Mouse (Mus musculus) testis, adult 2 months (tissue): ENCODE data around the gene Lgi4. TPM values are rescaled to one million over a fixed set of nuclear protein-coding genes. Genes with fewer than 3 reads are reported as not detected.

Source experiments
- H3K27ac ChIP-seq: fragments of 200-500 bp; 2 replicates; pipeline ENCODE4 v1.5.1; 2012; ENCODE audit warnings: low read depth, low read length; ENCODE audit not compliant: control insufficient read depth, insufficient read depth
- H3K27me3 ChIP-seq: fragments of 200-500 bp; 2 replicates; pipeline ENCODE4 v1.6.1; 2012; ENCODE audit warnings: mild to moderate bottlenecking, low read length, moderate library complexity; ENCODE audit not compliant: control insufficient read depth, insufficient read depth
- H3K36me3 ChIP-seq: fragments of 200-500 bp; 2 replicates; pipeline ENCODE4 v1.6.1; 2012; ENCODE audit warnings: mild to moderate bottlenecking, low read length; ENCODE audit not compliant: control insufficient read depth, insufficient read depth
- H3K4me1 ChIP-seq: fragments of 200-500 bp; 2 replicates; pipeline ENCODE4 v1.6.1; 2012; ENCODE audit warnings: low read length; ENCODE audit not compliant: control insufficient read depth, insufficient read depth
- H3K4me3 ChIP-seq: fragments of 200-500 bp; 2 replicates; pipeline ENCODE4 v1.5.1; 2012; ENCODE audit warnings: low read depth, mild to moderate bottlenecking, low read length, moderate library complexity, mixed read lengths; ENCODE audit not compliant: control insufficient read depth
- CTCF ChIP-seq: fragments of 200-500 bp; IDR thresholded peaks from 2 replicates; pipeline ENCODE4 v1.5.1; 2012; ENCODE audit warnings: low read depth, mild to moderate bottlenecking, inconsistent platforms, low read length, moderate library complexity; ENCODE audit not compliant: control insufficient read depth, insufficient read depth, insufficient replicate concordance
- POLR2A ChIP-seq: fragments of 200-500 bp; IDR thresholded peaks from 2 replicates; pipeline ENCODE4 v1.6.1; 2012; ENCODE audit warnings: low read depth, mild to moderate bottlenecking, inconsistent platforms, low read length, moderate library complexity; ENCODE audit not compliant: control insufficient read depth
- polyA plus RNA-seq: library from polyadenylated mRNA; depleted of rRNA; stranded (reverse); fragments of >200 nt; gene quantifications from 2 replicates; pipeline ENCODE4 v1.2.3, GENCODE M21; 2012; rRNA removed

The Lgi4 gene
- polyA plus RNA-seq, 1 experiment = 2.0 TPM

- H3K36me3 ChIP-seq = no peaks in the 10 kb centered on the region
These were observed 58.3 kb downstream of the Lgi4 start for GRCm38 (mm10) chr7:31117465-31117864.

GRCm38 (mm10) chr7:31118486-31118885, 59.3 kb downstream of the Lgi4 start:
- no peaks in the 10 kb centered on the region for H3K36me3 ChIP-seq
- H3K27me3 ChIP-seq = no peaks in the 10 kb centered on the region; the same call in 1 of the 2 replicates
- peaks cover 14% of the 10 kb centered on the region for H3K4me1 ChIP-seq
- TF ChIP-seq CTCF (no peak), POLR2A (no peak)
- H3K27ac ChIP-seq = no peak overlapping the region
- H3K4me3 ChIP-seq = no peak overlapping the region

More at GRCm38 (mm10) chr7:31117465-31117864, 58.3 kb downstream of the Lgi4 start:
- Histone ChIP-seq H3K4me1 (peaks cover 10% of the 10 kb centered on the region), H3K27me3 (no peaks in the 10 kb centered on the region; the same call in 1 of the 2 replicates), H3K4me3 (no peak overlapping the region), H3K27ac (no peak overlapping the region)
- TF ChIP-seq CTCF (no peak), POLR2A (no peak)

GRCm38 (mm10) chr7:31119556-31119955, 60.4 kb downstream of the Lgi4 start:
- no peaks in the 10 kb centered on the region for H3K36me3 ChIP-seq
- no peak overlapping the region for H3K4me3 ChIP-seq
- TF ChIP-seq POLR2A = no peak
- no peak for TF ChIP-seq CTCF
- no peak overlapping the region for H3K27ac ChIP-seq
- H3K27me3 ChIP-seq = no peaks in the 10 kb centered on the region; the same call in 1 of the 2 replicates
- peaks cover 14% of the 10 kb centered on the region for H3K4me1 ChIP-seq

Other genes with a start within 250 kb of the Lgi4 start
- 0.09 and 0.14 TPM in 2 replicates for gene Ffar2, start 235.6 kb upstream of the Lgi4 start, polyA plus RNA-seq
- gene Ffar3, start 203.2 kb upstream of the Lgi4 start, polyA plus RNA-seq = not detected in 2 replicates
- gene Ffar1, start 197.8 kb upstream of the Lgi4 start, polyA plus RNA-seq = 0.55 and 0.62 TPM in 2 replicates
- gene Cd22, start 179.0 kb upstream of the Lgi4 start, polyA plus RNA-seq = 0.08 and 0.41 TPM in 2 replicates
- 18.2 and 21.3 TPM in 2 replicates for gene Mag, start 144.5 kb upstream of the Lgi4 start, polyA plus RNA-seq
- 0.38 and 1.5 TPM in 2 replicates for gene Hamp2, start 134.7 kb upstream of the Lgi4 start, polyA plus RNA-seq
- gene Hamp, start 115.3 kb upstream of the Lgi4 start, polyA plus RNA-seq = not detected in 2 replicates
- 27.0 and 31.3 TPM in 2 replicates for gene Usf2, start 102.5 kb upstream of the Lgi4 start, polyA plus RNA-seq
- 24.4 and 30.2 TPM in 2 replicates for gene Lsr, start 85.9 kb upstream of the Lgi4 start, polyA plus RNA-seq
- 524 and 525 TPM in 2 replicates for gene Fam187b, start 85.6 kb upstream of the Lgi4 start, polyA plus RNA-seq
- 8.3 and 12.1 TPM in 2 replicates for gene Fxyd5, start 16.9 kb upstream of the Lgi4 start, polyA plus RNA-seq
- 1.3 and 1.6 TPM in 2 replicates for gene Fxyd7, start 7.9 kb upstream of the Lgi4 start, polyA plus RNA-seq
- 94.7 and 104 TPM in 2 replicates for gene Fxyd1, start 2.1 kb upstream of the Lgi4 start, polyA plus RNA-seq
- 0.64 and 6.4 TPM in 2 replicates for gene Fxyd3, start 17.4 kb downstream of the Lgi4 start, polyA plus RNA-seq
- 0.73 and 2.1 TPM in 2 replicates for gene Hpn, start 55.9 kb downstream of the Lgi4 start, polyA plus RNA-seq
- gene Scn1b, start 67.7 kb downstream of the Lgi4 start, polyA plus RNA-seq = 1.4 and 1.8 TPM in 2 replicates
- 35.1 and 35.3 TPM in 2 replicates for gene Gramd1a, start 96.6 kb downstream of the Lgi4 start, polyA plus RNA-seq
- gene Scgb2b2, start 231.2 kb downstream of the Lgi4 start, polyA plus RNA-seq = not detected in 2 replicates
- not detected in 2 replicates for gene Scgb1b2, start 232.5 kb downstream of the Lgi4 start, polyA plus RNA-seq